ENCODE assay signal across 18 mouse cellular contexts in the genomic region with DNA sequence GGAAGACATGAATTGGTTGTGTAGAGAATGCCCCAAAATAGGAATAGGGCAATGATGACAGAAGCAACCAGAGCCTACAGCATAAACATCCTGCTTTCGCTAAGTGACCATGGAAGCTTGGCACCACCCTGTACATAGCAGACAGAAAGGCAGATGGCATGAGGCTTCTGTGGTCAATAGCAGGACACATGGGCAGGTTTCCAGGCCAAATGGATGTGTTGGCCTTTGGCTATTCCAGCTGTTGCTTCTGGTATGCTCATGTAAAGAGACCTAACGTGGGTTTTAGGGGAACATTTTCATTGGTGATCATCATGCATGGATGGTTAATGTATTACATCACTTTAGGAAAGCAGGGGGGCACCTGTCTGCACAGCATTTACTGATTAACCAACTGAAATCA.
"Had no signal": no experiment of that assay in that cellular context is flagged by ENCODE, and none has a peak within 500 bp of the region (broad histone marks: within the 10 kb centered on the region; RNA-seq: fewer than 3 reads in every experiment).

No protein-coding gene starts in this region.

- DNase-seq: kidney, adult 9 months; kidney, postnatal 25 days; layer of hippocampus, adult 9-11 months; liver, embryonic 13.5 days; lung, adult 2 months; lung, postnatal 14 days; lung, postnatal 4 days; retina, postnatal 1 day; right cerebral cortex, postnatal 25 days; spleen, adult 18-20 months; thymus, postnatal 25 days had no signal

- H3K36me3 ChIP-seq: limb, embryonic 13.5 days; liver, embryonic 13.5 days; midbrain, embryonic 15.5 days; neural tube, embryonic 13.5 days; stomach, embryonic 15.5 days had no signal

- ATAC-seq: midbrain, embryonic 15.5 days had no signal

- H3K27ac ChIP-seq: kidney, postnatal 0 days; layer of hippocampus, adult 2 months; limb, embryonic 13.5 days; liver, embryonic 13.5 days; midbrain, embryonic 15.5 days; neural tube, embryonic 13.5 days; stomach, embryonic 15.5 days had no signal

- H3K27me3 ChIP-seq: limb, embryonic 13.5 days; liver, embryonic 13.5 days; midbrain, embryonic 15.5 days; neural tube, embryonic 13.5 days; stomach, embryonic 15.5 days had no signal

- H3K4me3 ChIP-seq: layer of hippocampus, adult 2 months; limb, embryonic 13.5 days; liver, embryonic 13.5 days; midbrain, embryonic 15.5 days; myocyte; neural tube, embryonic 13.5 days; stomach, embryonic 15.5 days had no signal
